Mouse (Mus musculus) brain, embryonic 18.5 days (tissue): ENCODE data around the gene Plin3.

ENCODE experiments used
- DNase-seq: peaks from one replicate; pipeline ENCODE4 v3.0.0-alpha.2; 2012; ENCODE audit warnings: low read depth, low spot score

Gene Plin3

GRCm38 (mm10) chr17:56251136-56251829 is 41.4 kb downstream of the Plin3 start:
- DNase-seq = peak; percentile 68

GRCm38 (mm10) chr17:56245608-56246007 is 47.1 kb downstream of the Plin3 start:
- no peak for DNase-seq

GRCm38 (mm10) chr17:56241541-56242401 is 50.9 kb downstream of the Plin3 start:
- peak; percentile 66 for DNase-seq

GRCm38 (mm10) chr17:56233818-56234469 is 58.7 kb downstream of the Plin3 start:
- DNase-seq = peak; percentile 73

DNA sequence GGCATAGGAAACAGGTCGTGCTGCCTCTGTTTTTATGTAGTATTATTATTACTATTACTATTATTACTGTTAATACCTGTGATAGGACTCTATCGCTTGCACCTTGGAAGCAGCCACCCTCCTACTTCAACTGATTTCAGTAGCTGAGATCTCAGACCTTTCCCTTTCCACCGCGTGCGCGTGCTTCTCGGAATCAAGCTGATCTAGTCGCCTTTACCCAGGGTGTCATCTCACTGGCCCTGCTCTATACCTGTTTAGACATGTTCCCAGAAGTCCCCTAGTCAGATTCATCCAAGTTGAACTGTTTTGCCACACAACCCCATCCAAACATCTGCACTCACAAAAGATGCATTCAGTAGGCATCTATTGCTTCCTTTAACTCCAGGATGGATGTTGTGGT is 59.3 kb downstream of the Plin3 start:
- DNase-seq = no peak

GRCm38 (mm10) chr17:56229943-56230342 is 62.7 kb downstream of the Plin3 start:
- no peak for DNase-seq
